Mouse (Mus musculus) thymus, adult 2 months (tissue): ENCODE results near the gene Fbxo28. TPM values are rescaled to one million over a fixed set of nuclear protein-coding genes. Genes with fewer than 3 reads are reported as not detected.
"Not testable (repeated sequence)": the region's sequence is repeated elsewhere in the genome, so short reads cannot be mapped to it uniquely, and the experiment has no call there.

ENCODE experiments used
- DNase-seq: peaks from one replicate; pipeline ENCODE4 v3.0.0; 2021
- H3K27ac ChIP-seq: fragments of 200-500 bp; 2 replicates; pipeline ENCODE4 v1.5.1; 2012; ENCODE audit warnings: low read length, control low read depth; ENCODE audit not compliant: control insufficient read depth, insufficient read depth
- H3K27me3 ChIP-seq: fragments of 200-500 bp; 2 replicates; pipeline ENCODE4 v1.6.1; 2012; ENCODE audit warnings: mild to moderate bottlenecking, low read length, moderate library complexity, mixed read lengths; ENCODE audit not compliant: control insufficient read depth, insufficient read depth
- H3K36me3 ChIP-seq: fragments of 200-500 bp; 2 replicates; pipeline ENCODE4 v1.6.1; 2012; ENCODE audit warnings: mild to moderate bottlenecking, low read length, moderate library complexity; ENCODE audit not compliant: control insufficient read depth, insufficient read depth
- H3K4me1 ChIP-seq: fragments of 200-500 bp; replicated peaks from 2 replicates; pipeline ENCODE4 v1.6.1; 2012; ENCODE audit warnings: low read length; ENCODE audit not compliant: control insufficient read depth, insufficient read depth
- H3K4me3 ChIP-seq: fragments of 200-500 bp; 2 replicates; pipeline ENCODE4 v1.5.1; 2012; ENCODE audit warnings: mild to moderate bottlenecking, low read length, control low read depth, moderate library complexity; ENCODE audit not compliant: control insufficient read depth, insufficient read depth
- CTCF ChIP-seq: fragments of 200-500 bp; IDR thresholded peaks from 2 replicates; pipeline ENCODE4 v1.5.1; 2012; ENCODE audit warnings: mild to moderate bottlenecking, control low read depth, low read length, moderate library complexity, borderline replicate concordance; ENCODE audit not compliant: control insufficient read depth, poor library complexity, insufficient read depth; ENCODE audit errors: extremely low read depth
- POLR2A ChIP-seq: fragments of 200-500 bp; IDR thresholded peaks from 2 replicates; pipeline ENCODE4 v1.6.1; 2012; ENCODE audit warnings: mild to moderate bottlenecking, low read length, control low read depth, moderate library complexity; ENCODE audit not compliant: control insufficient read depth, poor library complexity, insufficient read depth; ENCODE audit errors: extremely low read depth
- WGBS: fragments of 180-500 bp; shearing (Covaris S2); methylation state at CpG from one replicate; pipeline ENCODE4 v1.1.7; 2018; 5-methylcytosine and 5-hydroxymethylcytosine counted together
- polyA plus RNA-seq: library from polyadenylated mRNA; depleted of rRNA; stranded (reverse); fragments of >200 nt; gene quantifications from 2 replicates; pipeline ENCODE4 v1.2.3, GENCODE M21; 2012

Gene Fbxo28
- polyA plus RNA-seq, 1 experiment: 23.3 TPM

DNA sequence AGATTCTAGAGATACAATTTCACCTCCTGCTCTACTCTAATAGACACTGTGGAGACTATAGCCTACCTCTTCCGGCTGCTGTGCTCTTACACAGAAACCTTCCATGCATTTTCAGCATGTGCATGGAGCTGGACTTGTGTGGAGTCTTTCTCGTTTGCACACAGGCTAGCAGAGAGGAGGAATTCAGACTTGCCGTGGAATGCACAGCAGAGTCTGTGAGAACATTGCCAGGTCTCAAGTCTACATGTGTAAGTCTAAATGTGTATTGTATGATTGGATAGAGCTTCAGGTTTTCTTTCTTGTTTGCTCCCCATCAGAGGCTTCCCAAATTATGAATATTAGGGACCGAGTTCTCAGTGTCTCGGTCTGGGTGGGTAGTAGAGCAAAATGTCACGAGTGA lies 44.6 kb downstream of the Fbxo28 start:
- Histone ChIP-seq H3K27ac (no peak overlapping the region), H3K4me1 (peaks cover 11% of the 10 kb centered on the region), H3K4me3 (no peak overlapping the region), H3K36me3 (no peaks in the 10 kb centered on the region), H3K27me3 (no peaks in the 10 kb centered on the region)
- TF ChIP-seq POLR2A (no peak), CTCF (no peak)
- DNase-seq: no peak
- WGBS: 97% methylated on average over 6 of the region's 6 CpGs

DNA sequence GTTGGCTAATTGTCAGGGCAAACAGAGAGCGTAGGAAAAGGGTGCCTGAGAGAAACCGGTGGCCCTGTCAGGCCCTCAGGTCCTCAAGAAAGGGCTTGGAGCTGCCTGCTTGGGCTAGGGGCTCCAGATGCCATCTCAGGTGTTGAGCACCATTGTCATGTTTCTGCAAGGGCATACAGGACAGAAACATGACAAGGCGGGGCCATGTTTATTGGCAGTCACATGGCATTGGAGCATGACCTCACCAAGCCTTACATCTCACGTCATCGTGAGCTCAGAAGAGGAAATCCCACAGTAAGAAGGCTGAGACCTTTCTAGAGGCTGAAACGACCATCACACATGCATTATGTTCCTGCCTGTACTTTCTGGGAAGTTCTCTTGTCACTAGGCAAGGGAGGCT lies 45.3 kb downstream of the Fbxo28 start:
- WGBS: 88% methylated on average over 6 of the region's 6 CpGs
- Histone ChIP-seq H3K36me3 (no peaks in the 10 kb centered on the region), H3K27ac (no peak overlapping the region), H3K4me1 (peaks cover 14% of the 10 kb centered on the region), H3K4me3 (no peak overlapping the region), H3K27me3 (no peaks in the 10 kb centered on the region)
- no peak for TF ChIP-seq POLR2A
- no peak for TF ChIP-seq CTCF
- no peak for DNase-seq

DNA sequence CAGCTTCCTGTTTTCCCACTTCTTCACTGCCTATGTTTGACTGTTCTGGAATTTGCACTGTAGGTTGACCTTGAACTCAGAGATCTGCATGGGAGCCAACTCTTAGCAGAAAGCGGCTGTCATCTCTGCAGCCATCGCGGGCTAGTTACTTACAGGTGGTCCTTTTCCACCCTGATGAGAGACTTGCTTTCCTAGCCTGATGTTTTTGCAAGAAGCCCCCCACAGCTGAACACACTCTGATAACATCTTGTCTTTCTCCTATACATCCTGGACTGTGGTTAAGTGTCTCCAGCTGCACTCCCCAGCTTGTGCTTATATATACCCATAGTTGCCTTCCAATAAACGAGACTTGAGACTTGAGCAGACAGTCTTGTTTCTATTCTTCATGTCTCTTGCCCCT lies 49.1 kb downstream of the Fbxo28 start:
- 8% methylated on average over 4 of the region's 4 CpGs for WGBS
- Histone ChIP-seq H3K27me3 (no peaks in the 10 kb centered on the region), H3K36me3 (no peaks in the 10 kb centered on the region), H3K4me3 (no peak overlapping the region), H3K27ac (peak overlapping the region; percentile 77), H3K4me1 (peaks cover 29% of the 10 kb centered on the region)
- TF ChIP-seq CTCF (no peak), POLR2A (no peak)
- peak; percentile 37 for DNase-seq

DNA sequence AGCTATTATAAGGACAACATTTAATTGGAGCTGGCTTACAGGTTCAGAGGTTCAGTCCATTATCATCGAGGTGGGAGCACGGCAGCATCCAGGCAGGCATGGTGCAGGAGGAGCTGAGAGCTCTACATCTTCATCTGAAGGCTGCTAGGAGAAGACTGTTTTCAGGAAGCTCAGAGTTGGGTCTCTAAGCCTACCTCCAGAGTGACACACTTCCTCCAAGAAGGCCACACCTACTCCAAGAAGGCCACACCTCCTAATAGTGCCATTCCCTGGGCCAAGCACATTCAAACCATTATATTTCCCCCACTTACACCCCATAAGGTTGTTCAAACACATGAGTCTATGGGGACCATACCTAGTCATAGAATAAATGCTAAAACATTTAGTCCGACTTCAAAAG lies 50.7 kb downstream of the Fbxo28 start:
- not testable (repeated sequence) for H3K4me3 ChIP-seq, H3K36me3 ChIP-seq, DNase-seq, H3K27me3 ChIP-seq, H3K27ac ChIP-seq
- WGBS: 91% methylated on average over 3 of the region's 3 CpGs
- H3K4me1 ChIP-seq: peaks cover 29% of the 10 kb centered on the region

DNA sequence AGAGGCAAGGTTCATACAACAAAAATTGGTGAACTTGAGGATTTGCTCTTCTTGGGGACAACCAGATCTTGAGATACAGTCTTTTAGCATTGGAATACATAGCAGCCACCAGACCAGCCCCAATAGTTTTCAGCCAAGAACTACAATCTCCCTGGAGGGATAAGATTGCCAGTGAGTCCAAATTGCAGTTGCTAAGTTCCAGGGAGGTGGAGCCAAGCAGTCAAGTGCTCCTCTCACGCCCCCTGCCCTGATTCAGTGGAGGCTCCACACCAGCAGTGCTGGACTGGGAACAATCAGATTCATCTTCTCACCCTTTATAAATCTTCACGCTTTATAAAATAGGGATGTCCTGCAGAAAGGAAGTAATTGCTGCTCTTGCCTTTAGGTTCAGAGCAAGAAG lies 51.6 kb downstream of the Fbxo28 start:
- H3K36me3 ChIP-seq: no peaks in the 10 kb centered on the region
- H3K4me1 ChIP-seq: peaks cover 29% of the 10 kb centered on the region
- no peak overlapping the region for H3K27ac ChIP-seq
- H3K27me3 ChIP-seq: no peaks in the 10 kb centered on the region
- WGBS: 95% methylated on average over 2 of the region's 2 CpGs
- no peak for TF ChIP-seq CTCF
- no peak for TF ChIP-seq POLR2A
- DNase-seq: no peak
- H3K4me3 ChIP-seq: no peak overlapping the region

DNA sequence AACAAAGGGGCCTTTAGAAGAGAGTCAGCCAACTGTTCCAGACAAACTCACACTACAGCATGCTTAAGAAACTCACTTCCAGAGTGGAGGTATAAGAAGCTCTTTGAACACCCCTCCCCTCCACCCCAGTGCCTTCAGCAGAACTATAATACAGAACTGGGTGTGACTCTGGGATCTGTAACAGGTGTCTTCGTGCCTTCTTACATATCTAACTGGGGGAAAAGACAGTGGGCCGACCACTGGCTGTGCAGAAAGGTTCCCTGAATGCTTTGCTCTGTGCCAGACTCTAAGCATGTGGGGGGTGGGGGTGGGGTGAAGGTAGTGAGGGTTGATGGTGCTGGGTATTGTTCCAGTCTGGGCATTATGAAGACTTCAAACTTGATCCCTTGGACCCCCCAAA lies 52.8 kb downstream of the Fbxo28 start:
- no peak for DNase-seq
- 60% methylated on average over 2 of the region's 2 CpGs for WGBS

DNA sequence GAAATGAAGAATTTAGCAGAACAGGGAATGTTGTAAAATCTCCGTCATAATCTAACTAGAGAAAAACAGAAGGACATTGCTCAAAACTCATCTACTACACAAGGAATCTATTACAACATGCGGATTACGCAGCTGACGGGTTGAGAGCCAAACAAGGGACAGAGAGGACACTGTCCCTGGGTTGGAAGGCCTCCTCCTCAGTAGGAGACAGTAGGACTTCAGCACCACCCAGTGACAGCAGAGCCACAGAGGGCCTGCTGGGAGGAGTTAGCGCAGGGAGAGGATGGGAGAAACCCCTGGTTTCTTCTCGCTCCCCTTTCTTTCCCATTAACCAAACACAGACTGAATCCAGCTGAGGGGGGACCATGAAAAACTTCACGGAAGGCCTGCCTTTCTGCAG lies 53.6 kb downstream of the Fbxo28 start:
- TF ChIP-seq POLR2A (no peak), CTCF (no peak)
- WGBS: 96% methylated on average over 7 of the region's 7 CpGs
- peaks cover 25% of the 10 kb centered on the region for H3K4me1 ChIP-seq
- H3K27me3 ChIP-seq: no peaks in the 10 kb centered on the region
- no peaks in the 10 kb centered on the region for H3K36me3 ChIP-seq
- H3K27ac ChIP-seq: no peak overlapping the region
- no peak overlapping the region for H3K4me3 ChIP-seq
- DNase-seq: no peak

More for the DNA sequence above, 52.8 kb downstream of the Fbxo28 start:
- Histone ChIP-seq H3K27ac (no peak overlapping the region), H3K4me3 (no peak overlapping the region), H3K27me3 (no peaks in the 10 kb centered on the region), H3K36me3 (no peaks in the 10 kb centered on the region), H3K4me1 (peaks cover 25% of the 10 kb centered on the region)
- TF ChIP-seq CTCF (no peak), POLR2A (no peak)
